Mouse (Mus musculus): ENCODE results near the gene Birc2. TPM values are rescaled to one million over a fixed set of nuclear protein-coding genes. Genes with fewer than 3 reads are reported as not detected.
A peak's percentile ranks its signal among the peaks of the same experiment; 100 is the strongest.
"Not testable (repeated sequence)": the region's sequence is repeated elsewhere in the genome, so short reads cannot be mapped to it uniquely, and the experiment has no call there.

Gene Birc2
- total RNA-seq, 2 experiments from 2014 or later = 32.7 to 37.6 TPM

DNA sequence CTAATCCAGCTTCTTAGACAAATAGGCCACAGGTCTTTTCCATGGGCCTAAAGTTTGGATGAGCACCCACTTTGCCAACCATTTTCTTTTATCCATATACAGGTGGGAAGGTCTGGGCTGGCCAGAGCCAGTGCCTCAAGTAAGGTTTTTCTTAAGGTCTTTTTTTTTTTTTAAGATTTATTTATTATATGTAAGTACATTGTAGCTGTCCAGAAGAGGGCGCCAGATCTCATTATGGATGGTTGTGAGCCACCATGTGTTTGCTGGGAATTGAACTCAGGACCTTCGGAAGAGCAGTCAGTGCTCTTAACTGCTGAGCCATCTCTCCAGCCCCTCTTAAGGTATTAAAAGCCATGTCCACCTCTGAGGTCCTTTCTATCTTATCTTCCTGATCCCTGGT, 30.1 kb upstream of the Birc2 start:
- H3K4me3 ChIP-seq; H3K27ac ChIP-seq; DNase-seq (ENCODE audit: low spot score in 2 of 2): not testable (repeated sequence)
- peak; percentile 29 for TF ChIP-seq CTCF (conservative IDR thresholded peaks at IDR 0.05)

DNA sequence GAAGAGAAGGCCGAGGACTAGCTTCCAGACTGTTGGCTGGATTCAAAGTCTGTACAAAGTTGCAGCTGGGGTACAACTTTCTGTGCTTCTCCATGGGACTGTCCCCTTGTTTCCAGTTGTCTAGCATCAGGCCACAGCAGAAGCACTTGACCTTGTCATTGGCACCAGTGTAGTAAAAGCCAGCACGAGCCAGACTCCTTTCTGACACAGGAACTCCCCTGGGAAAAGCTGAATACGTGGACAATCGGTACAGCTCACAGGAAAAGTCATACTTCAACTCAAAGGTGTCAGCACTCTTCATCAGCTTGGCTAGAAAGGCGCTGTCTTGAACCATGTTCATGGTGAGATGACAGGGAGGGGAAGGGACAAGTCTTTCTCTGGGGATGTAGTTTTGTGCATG, 24.1 kb upstream of the Birc2 start:
- Histone ChIP-seq H3K4me3 (no peak overlapping the region), H3K27ac (no peak overlapping the region)
- no peak for DNase-seq (ENCODE audit: low spot score in 2 of 2)
- no peak for TF ChIP-seq CTCF (conservative IDR thresholded peaks at IDR 0.05)

DNA sequence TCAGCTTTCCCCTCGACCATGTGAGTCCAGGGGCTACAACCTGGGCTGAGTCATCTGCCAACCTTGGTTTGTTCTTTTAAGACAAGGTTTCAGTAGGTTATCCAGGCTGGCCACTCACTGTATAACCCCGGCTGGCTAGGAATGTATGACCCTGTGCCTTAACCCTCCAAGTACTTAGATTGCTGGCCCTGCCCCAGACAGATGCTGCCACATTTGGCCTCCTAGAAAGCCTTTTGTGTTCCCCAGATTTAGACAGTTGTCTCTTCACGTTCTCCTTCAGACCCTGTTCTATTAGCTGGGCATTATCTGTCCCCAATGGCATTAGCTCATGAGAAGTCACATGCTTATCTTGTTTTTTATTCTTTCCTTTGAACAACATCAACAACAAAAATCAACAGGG, 19.0 kb upstream of the Birc2 start:
- no peak for DNase-seq (ENCODE audit: low spot score in 2 of 2)
- TF ChIP-seq CTCF (conservative IDR thresholded peaks at IDR 0.05) = no peak
- no peak overlapping the region for H3K27ac ChIP-seq
- no peak overlapping the region for H3K4me3 ChIP-seq

DNA sequence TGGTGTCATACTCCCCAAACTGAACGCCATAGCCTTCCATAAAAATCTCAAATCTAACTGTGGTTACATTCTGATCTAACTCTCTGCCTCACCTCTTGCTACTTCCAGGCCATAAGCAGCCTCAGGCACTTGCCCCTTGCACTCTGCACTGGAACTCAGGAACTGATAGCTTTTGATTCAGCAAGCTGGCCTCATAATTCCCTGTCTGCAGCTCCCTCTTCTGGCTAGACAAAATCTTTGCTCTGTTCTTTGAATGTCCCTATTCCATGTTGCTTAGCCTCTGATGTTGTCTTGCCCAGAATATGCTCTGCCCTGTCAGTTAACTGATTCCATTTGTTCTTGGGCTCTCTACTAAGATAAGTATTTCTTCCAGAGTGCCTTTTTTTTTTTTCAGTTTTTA, 18.5 kb upstream of the Birc2 start:
- TF ChIP-seq CTCF (conservative IDR thresholded peaks at IDR 0.05) = peak; percentile 81
- Histone ChIP-seq H3K27ac (no peak overlapping the region), H3K4me3 (no peak overlapping the region)
- DNase-seq (ENCODE audit: low spot score in 2 of 2) = peak in 1 of 2 experiments; percentile 30

DNA sequence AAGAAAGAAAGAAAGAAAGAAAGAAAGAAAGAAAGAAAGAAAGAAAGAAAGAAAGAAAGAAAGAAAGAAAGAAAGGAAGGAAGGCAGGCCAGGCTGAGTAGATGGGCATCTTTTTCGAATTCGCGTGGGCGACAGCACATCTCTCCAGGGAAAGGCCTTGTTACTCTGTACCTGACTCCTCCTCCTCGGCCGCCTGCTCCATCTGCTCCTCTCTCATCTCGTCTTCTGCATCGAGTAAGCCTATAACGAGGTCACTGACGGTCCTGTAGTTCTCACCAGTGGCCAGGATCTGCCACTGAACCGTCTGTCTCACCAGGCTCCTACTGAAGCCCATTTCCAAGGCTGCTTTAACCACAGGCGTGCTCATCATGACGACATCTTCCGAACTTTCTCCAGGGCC, 17.3 kb upstream of the Birc2 start:
- DNase-seq (ENCODE audit: low spot score in 2 of 2); H3K4me3 ChIP-seq; H3K27ac ChIP-seq: not testable (repeated sequence)

DNA sequence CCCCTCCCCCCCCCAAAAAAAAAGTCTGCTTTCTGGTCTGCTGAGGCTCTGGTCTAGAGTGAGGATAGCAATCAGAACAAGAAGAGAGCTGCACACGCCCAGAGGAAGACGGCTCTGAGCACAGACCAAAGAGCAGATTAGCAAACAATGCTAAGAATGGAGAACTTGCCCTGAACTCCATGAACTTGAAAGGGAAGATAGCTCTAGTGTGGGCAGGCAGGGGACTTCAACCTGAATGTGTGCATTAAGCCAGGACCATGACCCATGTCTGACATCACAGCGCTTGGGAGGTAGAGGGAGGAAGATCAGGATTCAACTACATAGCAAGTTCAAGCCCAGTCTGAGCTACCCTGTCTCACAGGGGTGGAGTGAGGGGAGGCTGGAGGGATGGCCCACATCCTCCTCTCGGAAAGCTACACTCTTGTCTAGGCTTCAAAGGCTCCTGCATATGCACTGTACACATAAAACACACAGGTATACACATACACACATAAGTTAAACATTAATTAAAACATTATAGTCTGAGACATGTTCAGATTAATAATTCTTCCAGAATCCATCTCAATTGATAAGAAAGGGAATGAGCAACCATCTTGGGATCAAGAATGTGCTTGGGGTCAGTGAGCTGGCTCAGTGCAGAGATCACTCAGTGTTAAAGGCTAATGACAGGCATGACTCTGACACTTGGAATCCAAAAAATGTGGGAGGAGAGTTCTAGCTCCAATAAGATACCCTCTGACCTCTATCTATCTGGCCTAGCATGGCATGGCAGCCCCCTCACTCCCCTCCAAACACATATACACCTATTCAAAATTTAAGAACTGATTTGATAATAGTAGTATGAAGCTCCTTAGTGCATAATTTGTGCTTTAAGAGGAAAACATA, 15.7 kb upstream of the Birc2 start:
- no peak for DNase-seq (ENCODE audit: low spot score in 2 of 2)
- Histone ChIP-seq H3K27ac (no peak overlapping the region), H3K4me3 (no peak overlapping the region)
- no peak for TF ChIP-seq CTCF (conservative IDR thresholded peaks at IDR 0.05)

DNA sequence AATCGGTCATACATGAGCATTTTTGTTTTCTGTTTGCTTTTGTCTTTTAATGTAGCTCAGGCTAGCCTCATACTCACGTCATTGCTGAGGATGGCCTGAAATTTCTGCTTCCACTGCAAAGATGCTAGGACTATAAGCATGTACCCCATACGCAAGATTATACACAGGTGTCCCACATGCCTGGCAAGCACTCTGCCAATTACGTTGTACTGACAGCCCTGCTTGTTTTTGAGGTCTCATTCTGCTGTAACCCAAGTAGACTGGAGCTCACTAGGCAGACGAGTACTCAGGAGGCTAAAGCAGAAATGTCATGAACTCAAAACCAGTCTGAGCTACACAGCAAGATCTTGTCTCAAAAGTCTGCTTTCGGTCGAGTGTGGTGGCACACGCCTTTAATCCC, 15.0 kb upstream of the Birc2 start:
- DNase-seq (ENCODE audit: low spot score in 2 of 2) = no peak
- no peak for TF ChIP-seq CTCF (conservative IDR thresholded peaks at IDR 0.05)

DNA sequence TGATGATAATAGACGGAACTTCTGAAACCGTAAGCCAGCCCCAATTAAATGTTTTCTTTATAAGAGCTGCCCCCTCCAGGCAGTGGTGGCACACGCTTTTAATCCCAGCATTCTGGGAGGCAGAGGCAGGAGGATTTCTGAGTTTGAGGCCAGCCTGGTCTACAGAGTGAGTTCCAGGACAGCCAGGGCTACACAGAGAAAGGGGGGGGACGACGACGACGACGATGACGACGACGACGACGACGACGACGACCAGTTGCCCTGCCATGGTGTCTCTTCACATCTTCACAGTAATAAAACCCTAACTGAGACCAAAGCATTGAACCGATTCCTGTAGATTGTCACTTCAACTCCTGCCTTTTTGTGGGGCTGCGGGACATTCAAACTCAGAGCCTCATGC, 11.3 kb upstream of the Birc2 start:
- no peak for DNase-seq (ENCODE audit: low spot score in 2 of 2)

More for the DNA sequence above, 15.0 kb upstream of the Birc2 start:
- H3K27ac ChIP-seq = no peak overlapping the region
- H3K4me3 ChIP-seq = no peak overlapping the region

DNA sequence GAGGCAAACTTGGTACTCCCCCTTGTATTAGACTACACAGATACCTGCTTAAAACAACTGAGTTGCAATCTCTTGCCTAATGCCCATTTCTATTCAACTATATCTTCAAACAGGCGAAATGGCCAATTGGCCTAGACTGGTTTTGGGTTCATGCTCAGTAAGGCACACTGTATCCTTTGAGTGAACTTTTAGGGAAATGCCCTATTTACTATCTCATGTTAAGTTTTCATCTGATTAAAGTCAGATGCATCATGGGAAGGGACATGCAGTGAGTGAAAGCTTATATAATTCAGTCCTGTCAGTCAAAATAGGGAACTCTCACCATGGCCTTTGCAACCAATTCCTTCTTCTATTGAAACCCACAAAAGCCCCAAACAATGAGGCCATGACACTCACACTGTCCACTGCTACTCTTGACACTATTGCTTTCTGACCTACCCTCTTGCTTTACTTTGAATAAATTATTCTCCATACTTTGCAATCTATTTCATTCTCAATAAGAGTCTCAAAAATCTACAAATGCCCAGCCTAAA, 9.9 kb upstream of the Birc2 start:
- TF ChIP-seq CTCF (conservative IDR thresholded peaks at IDR 0.05) = no peak

More for the DNA sequence above, 11.3 kb upstream of the Birc2 start:
- Histone ChIP-seq H3K27ac (no peak overlapping the region), H3K4me3 (no peak overlapping the region)
- no peak for TF ChIP-seq CTCF (conservative IDR thresholded peaks at IDR 0.05)

DNA sequence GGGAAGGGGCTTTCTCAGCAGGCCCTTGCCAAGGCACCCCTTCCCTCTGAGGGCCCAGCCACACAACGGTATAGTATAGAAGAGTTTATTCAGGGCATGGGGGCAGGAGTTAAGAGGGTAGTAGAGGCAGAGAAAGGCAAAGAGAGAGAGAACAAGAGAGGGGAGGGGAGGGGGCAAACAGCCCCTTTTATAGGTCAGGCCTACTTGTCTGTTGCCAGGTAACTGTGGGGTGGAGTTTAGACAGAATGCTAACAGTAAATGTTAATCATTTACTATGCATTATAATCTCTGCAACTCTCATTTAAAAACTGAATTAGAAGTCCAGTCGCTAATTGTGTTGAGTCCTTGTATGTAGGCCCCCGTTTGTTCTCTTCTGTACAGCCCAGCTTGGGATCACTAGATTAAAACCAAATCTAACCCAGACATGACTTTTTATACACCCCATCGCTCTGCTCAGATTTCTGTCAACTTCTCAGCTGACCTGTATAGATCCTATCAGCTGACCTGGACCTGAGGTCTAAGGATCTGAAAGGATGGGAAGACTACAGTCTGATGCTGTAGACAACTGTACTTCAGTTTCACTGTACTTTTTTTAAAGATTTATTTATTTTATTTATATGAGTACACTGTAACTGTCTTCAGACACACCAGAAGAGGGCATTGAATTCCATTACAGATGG, 8.5 kb upstream of the Birc2 start:
- TF ChIP-seq CTCF (conservative IDR thresholded peaks at IDR 0.05) = no peak
- Histone ChIP-seq H3K27ac (no peak overlapping the region), H3K4me3 (no peak overlapping the region)
- no peak for DNase-seq (ENCODE audit: low spot score in 2 of 2)

More for the DNA sequence above, 9.9 kb upstream of the Birc2 start:
- Histone ChIP-seq H3K27ac (no peak overlapping the region), H3K4me3 (no peak overlapping the region)
- no peak for DNase-seq (ENCODE audit: low spot score in 2 of 2)

DNA sequence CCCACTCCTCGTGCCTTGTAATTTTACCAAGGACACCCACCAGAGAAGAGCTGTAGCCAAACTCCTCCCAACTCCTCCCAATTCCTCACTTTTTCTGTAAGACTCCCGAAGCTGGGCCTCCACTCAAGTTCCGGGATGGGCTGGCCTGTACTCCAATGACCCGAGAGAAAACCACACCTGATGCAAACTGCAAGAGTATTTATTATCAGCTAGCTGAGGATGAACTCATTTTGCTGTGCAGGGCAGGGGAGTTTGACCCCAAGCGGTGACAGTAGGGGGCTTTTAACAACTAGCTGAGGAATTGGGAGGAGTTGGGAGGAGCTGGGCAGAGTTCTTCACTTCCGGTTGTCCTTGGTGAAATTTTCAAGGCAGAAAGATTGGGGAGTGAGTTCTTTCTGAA, 4.4 kb upstream of the Birc2 start:
- Histone ChIP-seq H3K27ac (no peak overlapping the region), H3K4me3 (no peak overlapping the region)
- no peak for TF ChIP-seq CTCF (conservative IDR thresholded peaks at IDR 0.05)
- DNase-seq (ENCODE audit: low spot score in 2 of 2) = no peak

DNA sequence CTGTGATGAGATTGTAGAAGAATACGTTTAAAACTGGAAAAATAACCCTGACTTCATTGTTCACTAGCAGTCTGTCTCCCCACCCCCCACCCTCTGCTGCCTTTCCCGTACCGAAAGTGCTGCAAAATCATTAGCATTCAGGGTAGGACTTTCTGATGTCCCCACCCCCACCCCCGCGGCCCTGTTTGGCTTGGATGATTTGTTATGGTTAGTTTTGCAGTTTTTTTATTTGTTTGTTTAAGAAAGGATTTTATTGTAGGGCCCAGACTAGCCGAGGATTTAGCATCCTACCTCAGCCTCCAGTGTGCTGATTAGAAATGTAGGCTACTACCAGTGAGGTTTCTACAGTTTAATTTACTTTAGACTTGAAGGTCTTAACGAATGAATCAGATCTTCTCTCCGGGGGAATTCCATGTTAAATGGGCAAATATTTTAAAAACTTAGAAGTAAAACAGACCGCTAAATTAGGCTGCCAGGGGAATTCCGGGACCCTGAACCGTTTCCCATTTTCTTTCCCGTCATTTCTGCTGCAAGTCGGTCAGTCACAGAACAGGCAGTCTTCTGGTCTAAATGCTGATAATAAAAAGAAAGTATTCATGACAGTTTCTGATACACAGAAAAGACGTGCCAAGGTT, 1.1 kb upstream of the Birc2 start:
- peak overlapping the region; percentile 100 for H3K27ac ChIP-seq
- peak overlapping the region; percentile 69 for H3K4me3 ChIP-seq
- no peak for DNase-seq (ENCODE audit: low spot score in 2 of 2)
- TF ChIP-seq CTCF (conservative IDR thresholded peaks at IDR 0.05) = no peak

DNA sequence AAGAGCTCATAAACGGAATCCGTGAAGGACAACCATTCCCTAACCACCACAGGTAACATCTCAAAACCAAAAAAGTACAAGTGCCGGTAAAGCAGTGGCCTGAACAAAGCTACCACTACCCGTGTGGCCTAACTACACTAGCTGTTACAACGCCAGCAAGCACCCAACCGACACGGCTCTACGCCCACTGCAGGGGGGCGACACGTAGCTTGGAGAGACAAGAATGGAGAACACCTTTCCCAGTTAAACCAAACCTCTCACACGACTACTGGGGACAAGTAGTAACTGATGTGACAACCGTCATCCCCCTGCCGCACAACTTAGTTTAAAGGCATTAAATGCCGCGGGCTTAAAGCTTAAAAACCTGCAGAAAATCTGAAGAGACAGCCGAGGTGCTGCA, 533 bp downstream of the Birc2 start:
- H3K27ac ChIP-seq = peak overlapping the region; percentile 100
- 0 out of 2 replicates have a peak, but pooled peaks have one; percentile 16 for TF ChIP-seq CTCF (conservative IDR thresholded peaks at IDR 0.05)
- DNase-seq (ENCODE audit: low spot score in 2 of 2) = peak; percentile 22 to 41
- peak overlapping the region; percentile 69 for H3K4me3 ChIP-seq

All from layer of hippocampus, adult 2 months (tissue).